Mouse (Mus musculus): ENCODE results near the gene Slc13a3.
A peak's percentile ranks its signal among the peaks of the same experiment; 100 is the strongest.

The Slc13a3 gene

DNA sequence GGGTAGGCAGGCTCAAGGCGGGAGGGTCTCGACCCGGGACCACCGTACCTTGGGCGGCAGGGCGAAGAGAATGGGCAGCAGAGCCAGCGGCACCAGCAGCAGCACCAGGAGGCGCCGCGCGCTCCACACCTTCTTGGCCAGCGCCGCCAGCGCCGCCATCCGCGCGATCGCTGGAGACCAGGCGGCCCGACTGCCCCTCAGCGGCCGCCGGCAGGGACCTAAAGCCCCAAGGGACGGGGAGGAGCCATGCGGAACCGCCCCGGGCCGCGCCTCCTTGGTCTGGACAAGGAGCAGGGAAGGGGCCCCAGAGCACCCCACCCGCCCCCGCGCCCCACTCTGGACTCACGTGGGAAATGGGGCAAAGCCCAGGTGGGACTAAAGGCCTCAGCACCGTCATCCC is at the start of gene Slc13a3:
Slc13a3 (minus strand) TSS at position 228 of the 400 bp plus-strand sequence.
- DNase-seq (ENCODE audit: low read depth, low spot score): no peak

DNA sequence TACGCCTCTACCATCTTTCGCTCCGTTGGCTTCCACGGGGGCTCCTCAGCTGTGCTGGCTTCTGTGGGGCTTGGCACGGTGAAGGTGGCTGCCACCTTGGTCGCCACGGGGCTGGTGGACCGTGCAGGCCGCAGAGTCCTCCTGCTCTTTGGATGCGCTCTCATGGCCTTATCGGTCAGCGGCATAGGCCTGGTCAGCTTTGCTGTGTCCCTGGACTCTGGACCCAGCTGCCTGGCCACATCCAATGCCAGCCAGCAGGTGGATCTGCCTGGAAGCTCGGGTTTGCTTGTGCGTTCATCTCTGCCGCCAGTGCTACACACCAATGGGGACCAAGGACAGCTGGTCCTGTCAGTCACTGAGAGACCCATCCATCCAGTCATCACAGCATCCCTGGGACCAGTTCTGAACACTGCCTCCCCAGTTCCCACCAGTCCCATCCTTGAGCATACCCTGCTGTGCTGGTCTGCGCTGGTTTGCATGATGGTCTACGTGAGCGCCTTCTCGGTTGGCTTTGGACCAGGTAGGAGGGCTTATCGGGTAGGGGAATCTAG is 42.2 kb upstream of the Slc13a3 start:
- no peak for DNase-seq (ENCODE audit: low read depth, low spot score)

DNA sequence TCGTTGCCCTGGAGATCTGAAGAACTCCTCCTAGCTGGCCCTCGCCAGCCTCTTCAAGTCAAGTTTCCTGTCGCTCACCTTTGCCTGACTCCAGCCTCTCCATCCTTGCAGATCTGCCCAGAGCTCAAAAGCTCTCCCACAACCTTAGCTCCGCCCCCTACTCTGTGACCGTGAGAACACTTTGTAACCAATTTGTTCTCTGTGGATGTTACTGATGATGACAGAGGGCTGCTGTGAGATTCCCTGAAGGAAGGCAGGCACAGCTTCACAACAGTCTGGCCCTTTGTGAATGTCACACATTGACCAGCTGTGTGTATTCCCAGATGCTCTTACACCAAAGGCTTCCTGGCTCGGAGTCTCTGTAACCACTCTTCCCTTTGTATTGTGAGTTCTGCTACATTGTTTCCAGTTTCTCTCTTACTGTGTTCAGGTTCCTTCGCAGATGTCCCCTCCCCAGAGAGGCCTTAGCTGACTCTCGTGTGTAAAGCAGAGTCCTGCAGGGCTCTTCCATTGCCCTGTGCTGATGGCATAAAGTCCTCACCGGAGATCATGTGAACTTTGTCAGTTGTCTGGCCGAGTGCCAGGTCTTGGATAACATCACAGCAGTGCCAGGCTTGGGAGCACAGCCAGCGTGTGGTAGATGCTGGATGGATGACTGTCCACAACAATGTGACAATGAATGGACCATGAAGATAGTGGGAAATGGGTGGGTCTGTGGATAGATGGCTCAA is 40.0 kb upstream of the Slc13a3 start:
- DNase-seq (ENCODE audit: low read depth, low spot score): peak; percentile 43

DNA sequence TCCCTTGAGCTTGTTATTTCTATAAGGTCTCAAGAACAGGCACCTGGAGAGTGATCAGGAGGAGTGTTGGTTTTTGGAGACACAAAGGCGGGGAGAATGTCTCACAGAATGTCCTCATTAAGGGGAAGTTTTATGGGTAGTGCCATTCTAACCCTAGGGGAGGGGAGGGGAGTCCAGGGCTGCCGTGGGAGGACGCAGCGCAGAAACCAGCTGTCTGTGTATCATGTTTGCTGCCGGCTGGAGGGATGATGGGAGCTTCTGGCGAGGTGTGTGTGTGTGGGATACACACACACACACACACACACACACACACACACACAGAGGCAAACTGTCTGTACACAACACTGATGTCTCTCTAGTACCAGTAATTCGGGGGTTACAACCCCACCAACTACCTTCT is 39.4 kb upstream of the Slc13a3 start:
- DNase-seq (ENCODE audit: low read depth, low spot score): no peak

DNA sequence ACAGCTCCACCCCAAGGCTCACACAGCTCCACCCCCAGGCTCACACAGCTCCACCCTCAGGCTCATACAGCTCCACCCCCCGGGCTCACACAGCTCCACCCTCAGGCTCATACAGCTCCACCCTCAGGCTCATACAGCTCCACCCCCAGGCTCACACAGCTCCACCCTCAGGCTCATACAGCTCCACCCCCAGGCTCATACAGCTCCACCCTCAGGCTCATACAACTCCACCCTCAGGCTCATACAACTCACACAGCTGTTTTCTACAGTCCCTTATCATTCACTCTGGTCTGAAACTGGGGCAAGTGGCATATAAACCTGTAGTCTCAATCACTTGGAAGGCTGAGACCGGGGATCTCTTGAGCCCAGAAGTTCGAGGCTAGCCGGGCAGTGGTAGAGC is 38.5 kb upstream of the Slc13a3 start:
- DNase-seq (ENCODE audit: low read depth, low spot score): peak; percentile 79

DNA sequence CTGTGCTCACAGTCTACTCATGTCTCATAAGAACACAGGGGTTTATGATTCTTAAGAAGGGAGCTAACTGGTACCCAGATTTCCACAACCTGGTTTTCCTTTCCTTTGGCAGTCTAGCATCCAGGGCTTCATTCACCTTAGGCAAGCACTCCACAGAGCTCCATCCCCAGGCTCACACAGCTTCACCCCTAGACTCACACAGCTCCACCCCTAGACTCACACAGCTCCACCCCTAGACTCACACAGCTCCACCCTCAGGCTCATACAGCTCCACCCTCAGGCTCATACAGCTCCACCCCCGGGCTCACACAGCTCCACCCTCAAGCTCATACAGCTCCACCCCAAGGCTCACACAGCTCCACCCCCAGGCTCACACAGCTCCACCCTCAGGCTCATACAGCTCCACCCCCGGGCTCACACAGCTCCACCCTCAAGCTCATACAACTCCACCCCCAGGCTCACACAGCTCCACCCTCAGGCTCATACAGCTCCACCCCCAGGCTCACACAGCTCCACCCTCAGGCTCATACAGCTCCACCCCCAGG is 38.0 kb upstream of the Slc13a3 start:
- peak; percentile 72 for DNase-seq (ENCODE audit: low read depth, low spot score)

DNA sequence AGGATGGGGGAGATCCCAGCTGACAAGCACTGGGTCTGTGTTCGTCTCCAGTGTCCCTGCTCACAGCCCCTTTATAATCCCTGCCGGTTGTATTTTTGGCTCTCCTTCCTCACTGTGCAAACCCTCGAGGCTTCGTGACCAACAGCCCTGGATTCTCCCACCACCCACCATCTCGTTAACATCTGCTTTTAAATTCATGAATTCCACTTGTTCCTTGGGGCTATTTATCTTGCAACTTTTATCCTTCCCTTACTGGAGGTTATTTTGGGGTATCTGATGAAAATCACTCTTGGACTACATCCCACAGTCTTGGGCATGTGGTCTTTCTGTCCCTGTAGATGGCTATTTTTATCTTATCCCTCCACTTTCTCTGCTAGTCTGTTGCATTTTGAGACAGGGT is 37.4 kb upstream of the Slc13a3 start:
- no peak for DNase-seq (ENCODE audit: low read depth, low spot score)

DNA sequence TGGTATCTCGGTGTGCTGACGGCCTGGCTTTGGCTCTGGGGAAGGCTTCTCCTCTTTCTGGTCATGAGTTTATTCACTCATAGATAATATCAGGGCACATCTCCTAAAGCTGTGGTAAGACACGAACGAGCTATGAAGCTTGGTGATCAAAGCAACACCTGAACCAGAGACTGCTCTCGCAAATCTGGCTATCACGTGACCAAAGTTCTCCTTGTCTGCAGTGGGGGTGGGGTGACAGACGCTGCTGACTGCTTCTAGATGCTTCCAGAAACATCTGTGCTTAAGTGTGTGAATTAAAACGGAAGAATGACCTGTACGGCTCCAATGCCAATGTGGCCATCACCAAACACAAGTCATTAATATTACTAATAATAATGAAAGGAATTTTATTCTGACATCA is 36.7 kb upstream of the Slc13a3 start:
- no peak for DNase-seq (ENCODE audit: low read depth, low spot score)

DNA sequence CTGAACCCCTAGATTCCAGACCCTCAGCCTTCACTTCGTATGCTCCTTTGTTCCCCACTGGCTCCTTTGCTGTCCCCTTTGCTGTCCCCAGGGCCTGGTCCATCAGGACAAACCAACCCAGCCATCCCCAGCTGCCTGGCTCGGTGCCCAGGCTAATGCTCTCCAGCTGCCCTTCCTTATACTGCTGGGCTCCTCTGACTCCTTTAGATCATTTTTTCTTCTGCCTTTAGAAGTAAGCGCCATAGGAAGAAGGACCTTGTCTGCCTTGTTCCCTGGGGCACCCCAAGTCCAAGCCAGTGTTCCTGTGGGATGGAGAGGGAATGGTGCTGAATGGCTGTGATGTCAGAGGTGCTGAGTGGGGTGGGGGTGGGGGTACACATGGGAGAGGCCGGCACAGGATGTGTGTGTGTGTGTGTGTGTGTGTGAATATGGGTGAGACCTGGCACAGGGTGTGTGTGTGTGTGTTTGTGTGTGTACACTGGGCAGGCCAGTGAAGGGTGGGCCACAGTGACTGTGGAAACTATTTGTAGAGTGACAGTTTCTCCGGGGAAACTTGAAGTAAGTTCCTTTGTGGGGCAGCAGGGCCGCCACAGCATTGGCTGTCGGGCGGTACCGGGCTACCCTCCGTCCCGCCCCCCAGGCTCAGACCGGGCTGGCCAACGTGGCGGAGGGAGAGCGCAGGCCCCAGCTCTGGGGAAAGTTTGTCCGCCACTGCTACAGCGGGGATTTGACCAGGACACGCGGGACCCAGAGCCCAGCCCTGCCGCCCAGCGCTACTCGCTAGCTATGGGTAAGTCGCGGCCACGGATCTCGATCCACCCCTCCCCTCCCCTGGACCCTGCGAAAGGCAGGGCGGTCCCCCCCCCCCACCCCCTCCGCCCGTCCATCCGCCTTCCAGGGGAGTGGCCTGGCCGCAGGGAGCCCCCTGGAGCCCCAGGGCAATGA is 30.5 kb upstream of the Slc13a3 start, which contains the start of gene Slc2a10:
Slc2a10 (plus strand) TSS at position 529 of the 945 bp plus-strand sequence.
- DNase-seq (ENCODE audit: low read depth, low spot score): no peak

DNA sequence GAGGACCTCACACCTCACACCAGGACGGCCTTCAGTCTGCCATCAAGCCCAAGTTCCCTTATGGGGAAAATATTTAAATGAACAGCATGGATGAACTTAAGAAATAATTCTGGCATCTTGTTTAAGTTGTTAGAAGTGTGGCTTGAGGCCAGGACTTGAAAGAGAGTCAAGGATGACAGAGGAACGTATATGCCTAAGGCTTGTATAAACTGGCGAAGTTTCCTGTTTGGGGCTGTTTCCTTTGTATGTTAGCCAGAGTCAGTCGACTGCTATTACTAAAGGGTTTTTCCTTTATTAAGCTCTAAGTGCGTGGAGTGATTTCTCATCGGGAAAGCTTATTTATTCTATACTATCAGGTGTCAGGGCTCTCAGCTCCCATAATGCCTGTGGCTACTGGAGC is 25.8 kb upstream of the Slc13a3 start:
- no peak for DNase-seq (ENCODE audit: low read depth, low spot score)

DNA sequence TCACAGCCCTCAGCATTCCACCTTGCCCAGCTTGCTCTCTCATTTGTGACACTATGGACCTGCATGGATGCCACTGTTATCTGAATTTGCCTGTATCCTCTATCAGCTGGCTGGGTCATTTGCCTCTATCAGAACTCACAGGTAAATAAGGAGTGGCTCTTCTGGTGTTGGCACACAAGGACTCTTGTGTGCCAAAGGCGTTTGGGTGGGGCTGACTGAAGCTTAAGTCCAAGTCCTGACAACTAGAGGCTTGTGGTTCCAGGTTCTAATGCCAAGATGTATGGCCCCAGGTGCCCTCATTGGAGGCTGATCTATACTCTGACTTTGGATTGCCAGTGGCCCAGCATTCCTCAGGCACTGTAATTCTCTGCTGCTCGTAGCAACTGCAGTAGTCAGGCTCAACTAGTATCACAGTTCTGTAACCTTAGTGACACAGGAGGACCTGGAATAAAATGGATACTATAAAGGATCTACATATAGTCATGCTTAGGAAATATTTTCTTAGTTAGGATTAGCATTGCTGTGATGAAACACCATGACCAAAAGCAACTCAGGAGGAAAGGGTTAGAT is 24.8 kb upstream of the Slc13a3 start:
- no peak for DNase-seq (ENCODE audit: low read depth, low spot score)

DNA sequence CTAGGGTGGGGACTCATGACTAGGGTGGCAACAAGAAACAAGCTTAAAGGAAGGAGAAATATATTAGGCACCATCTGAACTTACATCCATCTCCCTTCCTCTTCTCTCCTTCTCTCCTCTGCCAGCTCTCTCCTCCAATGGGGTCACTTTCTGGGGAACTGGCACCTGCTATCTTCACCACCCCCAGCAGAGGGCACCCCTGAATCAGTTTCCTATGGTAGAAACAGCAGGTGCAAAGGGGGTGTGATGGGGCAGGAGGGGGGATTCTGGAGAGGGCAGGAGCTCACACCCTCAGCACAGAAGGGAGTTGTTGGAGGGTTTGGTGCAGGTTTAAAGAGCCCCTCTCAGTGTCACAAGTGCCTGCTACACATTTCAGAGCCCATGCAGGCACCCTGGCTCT is 23.2 kb upstream of the Slc13a3 start:
- peak; percentile 44 for DNase-seq (ENCODE audit: low read depth, low spot score)

DNA sequence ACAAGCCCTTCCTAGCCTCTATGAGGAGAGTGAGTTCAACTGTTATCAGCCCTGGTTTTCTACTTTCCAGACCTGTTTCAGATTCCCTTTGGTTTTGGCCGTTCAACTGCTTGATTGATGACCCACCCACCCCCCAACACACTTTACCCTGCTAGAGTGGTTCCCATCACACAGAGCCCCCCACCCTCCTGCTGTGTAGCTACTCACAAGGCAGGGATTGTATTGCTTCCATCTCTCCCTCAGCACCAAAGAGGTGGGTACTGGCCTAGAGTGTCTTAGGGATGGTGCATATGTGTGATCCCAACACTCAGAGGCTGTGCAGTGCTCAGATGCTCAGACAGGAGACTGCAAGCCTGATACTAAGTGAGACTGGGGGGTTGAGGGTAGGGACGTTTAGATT is 21.5 kb upstream of the Slc13a3 start:
- DNase-seq (ENCODE audit: low read depth, low spot score): no peak

DNA sequence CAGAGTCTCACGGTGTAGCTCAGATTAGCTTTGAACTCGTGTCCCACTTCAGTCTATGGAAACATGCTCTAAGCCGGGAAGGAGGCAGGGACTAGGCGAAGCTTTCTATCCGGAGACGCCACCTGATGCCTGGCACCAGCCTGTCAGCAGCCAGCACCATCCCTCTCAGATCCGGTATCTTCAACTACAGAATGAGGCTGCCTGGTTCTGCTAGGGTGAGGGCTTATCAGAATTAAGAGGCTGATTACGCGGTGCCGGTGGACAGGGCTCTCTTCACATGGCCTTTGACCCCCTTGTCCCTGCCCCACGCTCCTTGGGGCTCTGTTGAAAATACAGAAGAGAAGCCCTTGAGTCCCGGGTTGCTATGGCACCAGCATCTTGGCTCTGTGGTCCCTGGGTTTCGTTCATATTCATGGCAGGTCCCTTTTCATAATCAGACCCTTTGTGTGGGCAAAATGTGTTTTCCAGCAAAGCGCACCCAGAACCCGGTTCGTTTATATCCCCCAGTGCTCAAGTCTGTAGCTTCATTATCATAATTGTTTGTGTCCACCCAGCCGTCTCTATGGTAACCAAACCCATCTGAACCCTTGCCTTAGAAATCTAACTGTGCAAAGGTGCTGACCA is 20.7 kb upstream of the Slc13a3 start:
- DNase-seq (ENCODE audit: low read depth, low spot score): no peak

DNA sequence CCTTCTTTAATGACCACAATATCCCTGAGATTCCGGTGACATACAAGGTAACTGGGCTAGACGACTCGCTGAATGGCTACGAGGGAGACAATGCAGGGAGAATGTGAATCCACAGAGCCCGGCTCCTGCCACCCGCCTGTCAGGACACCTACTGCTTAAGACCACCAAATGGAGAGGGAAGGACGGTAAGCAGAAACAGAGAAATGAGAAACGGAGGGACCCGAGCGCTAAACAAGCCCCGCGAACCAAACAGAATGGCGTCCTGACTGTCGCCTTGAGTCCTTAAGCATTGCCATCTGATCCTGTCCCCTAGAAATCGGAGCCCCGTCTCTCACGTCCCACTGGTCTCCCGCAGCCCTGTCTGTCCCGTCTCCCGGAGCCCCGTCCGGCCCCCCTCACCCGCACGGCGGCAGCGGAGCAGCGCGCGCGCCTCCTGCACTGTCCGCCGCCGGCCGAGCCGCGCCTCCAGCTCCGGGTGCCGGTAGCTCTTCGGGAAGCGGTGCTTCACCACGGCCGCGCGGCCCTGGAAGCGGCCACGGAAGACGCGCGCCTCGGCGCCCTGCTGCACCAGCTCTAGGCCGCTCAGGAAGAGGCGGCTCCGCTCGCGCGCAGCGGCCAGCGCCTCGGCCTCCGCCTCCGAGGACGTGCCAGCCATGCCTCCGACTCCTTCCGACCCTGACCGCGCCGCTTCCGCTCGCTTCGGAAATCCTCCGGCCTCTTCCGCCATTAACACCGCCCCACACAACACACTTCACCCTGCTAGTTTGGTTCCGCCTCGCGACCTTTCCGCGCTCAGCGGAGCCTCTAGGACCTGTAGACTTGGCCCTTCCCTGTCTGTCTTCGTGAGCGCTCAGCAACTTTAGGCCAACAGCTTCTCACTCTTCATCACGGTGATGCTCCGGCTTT is 19.9 kb upstream of the Slc13a3 start, which contains the start of gene Trp53rka:
Trp53rka (minus strand) TSS at position 677 of the 906 bp plus-strand sequence.
- peak; percentile 81 for DNase-seq (ENCODE audit: low read depth, low spot score)

DNA sequence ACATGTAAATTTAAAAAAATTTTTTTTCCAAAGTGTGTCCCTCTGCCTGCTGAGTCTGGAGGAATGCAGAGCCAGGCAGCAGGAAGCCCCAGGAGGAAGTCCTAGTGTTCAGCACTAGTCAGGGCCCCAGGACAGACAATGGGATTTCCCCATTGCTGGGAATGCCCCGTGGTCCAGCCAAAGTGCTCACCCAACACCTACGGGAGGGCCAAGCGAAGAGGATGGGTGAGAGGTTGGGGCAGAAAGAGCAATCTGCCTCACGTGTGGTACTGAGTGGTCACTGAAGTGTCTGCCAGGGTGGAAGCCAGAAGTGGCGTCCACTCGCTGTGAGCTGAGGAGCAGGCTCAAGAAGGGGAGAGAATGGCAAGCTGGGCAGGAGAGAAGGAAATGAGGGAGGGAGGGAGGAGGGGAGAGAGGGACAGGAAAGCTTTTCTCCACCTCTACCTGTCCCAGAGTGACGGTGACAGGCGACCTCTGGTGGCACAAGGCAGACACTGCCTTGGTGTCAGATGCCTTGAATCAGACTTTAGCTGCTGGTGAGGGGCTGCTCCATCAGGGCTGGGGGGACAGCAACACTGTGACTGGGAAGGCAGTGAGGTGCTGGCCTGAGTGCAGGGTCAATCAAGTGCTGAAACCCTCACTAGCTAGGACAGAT is 14.0 kb upstream of the Slc13a3 start:
- peak; percentile 54 for DNase-seq (ENCODE audit: low read depth, low spot score)

DNA sequence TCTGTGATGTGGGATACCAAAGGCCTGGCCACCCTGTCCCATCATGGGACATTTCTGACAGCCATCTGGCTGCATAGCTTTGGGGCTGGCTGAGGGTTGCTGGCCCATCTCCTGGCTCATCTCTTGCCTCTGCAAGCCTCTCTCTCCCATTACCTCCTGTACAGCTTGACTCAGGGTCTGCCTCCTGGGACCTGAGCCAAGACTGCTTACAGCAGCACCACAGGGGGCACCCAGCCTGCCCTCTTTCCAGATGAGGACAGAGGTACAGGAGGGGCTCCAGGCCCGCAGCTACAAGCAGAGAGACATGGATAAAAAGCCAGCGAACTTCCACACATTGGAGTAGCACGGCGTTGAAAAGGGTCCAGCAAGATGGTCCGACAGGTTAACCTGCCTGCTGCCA is 13.4 kb upstream of the Slc13a3 start:
- DNase-seq (ENCODE audit: low read depth, low spot score): no peak

DNA sequence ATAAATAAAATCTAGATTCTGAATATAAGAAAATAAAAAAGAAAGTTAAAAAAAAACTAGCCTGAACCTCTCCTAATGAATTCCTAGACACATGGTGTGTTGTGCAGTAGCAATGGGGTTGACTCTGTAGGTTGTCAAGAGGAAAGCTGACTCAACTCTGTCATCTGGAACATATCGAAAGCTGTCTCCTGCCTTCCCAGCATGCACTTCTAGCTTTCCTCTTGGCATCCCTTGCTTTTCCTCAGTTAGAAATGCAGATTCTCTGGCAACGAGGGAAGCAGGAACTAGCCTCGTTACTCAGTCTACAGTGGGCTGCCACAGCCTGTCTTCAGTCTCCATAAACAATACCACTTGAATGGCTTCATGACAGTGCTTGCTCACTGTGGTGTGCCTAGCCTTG is 12.8 kb upstream of the Slc13a3 start:
- no peak for DNase-seq (ENCODE audit: low read depth, low spot score)

DNA sequence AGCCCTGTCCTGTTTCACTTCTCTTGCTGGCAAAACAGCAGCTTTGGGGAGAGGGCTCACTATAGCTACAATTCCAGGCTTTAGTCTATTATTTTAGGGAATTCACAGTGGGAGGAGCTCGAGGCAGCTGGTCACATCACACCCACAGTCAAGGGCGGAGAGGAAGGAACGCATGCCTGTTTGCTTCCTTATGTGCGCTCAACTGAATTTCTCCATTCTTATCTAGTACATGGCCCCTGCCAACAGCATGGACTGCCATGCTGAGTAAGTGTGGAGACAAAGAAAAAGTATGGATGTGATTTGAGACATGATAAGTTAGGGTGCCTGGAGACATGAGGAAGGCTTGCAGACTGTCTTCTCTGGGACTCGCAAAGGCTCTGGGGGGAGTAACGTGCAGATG is 11.1 kb upstream of the Slc13a3 start:
- DNase-seq (ENCODE audit: low read depth, low spot score): no peak

DNA sequence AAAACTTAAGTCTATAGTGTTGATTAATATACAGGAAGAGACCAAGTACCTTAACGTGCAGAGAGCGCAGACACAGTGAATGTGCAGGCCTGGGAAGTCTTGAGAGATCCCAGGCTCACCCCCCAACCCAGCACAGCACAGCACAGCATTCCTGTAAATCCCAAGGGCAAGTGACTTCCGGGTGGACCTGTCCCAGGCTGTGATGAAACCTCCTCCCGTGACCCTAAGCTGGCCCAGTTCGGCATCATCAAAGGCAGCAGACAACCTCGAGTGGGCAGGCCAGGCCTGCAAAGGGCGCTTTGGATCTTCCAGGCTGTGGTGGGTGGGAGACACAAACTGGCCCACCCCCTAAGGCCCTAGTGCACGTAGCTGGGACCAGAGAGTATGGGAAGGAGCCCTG is 9.0 kb upstream of the Slc13a3 start:
- DNase-seq (ENCODE audit: low read depth, low spot score): no peak
